Mouse (Mus musculus): ENCODE data around the gene A630073D07Rik.
"Not testable (repeated sequence)": the region's sequence is repeated elsewhere in the genome, so short reads cannot be mapped to it uniquely, and the experiment has no call there.

A630073D07Rik gene

GRCm38 (mm10) chr6:132651426-132651825 is at the start of gene A630073D07Rik:
Gene A630073D07Rik (minus strand): TSS chr6:132651526.
- no peak for DNase-seq (ENCODE audit: extremely low spot score)

GRCm38 (mm10) chr6:132700907-132701306 is 49.6 kb upstream of the A630073D07Rik start, which contains the start of gene Tas2r121:
Gene Tas2r121 (minus strand): TSS chr6:132701007.
- DNase-seq (ENCODE audit: extremely low spot score): no peak

GRCm38 (mm10) chr6:132691596-132691995 is 40.3 kb upstream of the A630073D07Rik start:
- DNase-seq (ENCODE audit: extremely low spot score): not testable (repeated sequence)

- no peak for DNase-seq (ENCODE audit: extremely low spot score)
Observed at GRCm38 (mm10) chr6:132656653-132657052, 5.3 kb upstream of the A630073D07Rik start, which contains the start of gene Tas2r120. Gene Tas2r120 (plus strand): TSS chr6:132656953.

GRCm38 (mm10) chr6:132649399-132649798 is 1.9 kb downstream of the A630073D07Rik start:
- peak; percentile 4 for DNase-seq (ENCODE audit: extremely low spot score)

- DNase-seq (ENCODE audit: extremely low spot score): not testable (repeated sequence)
Observed at GRCm38 (mm10) chr6:132595613-132596012, 55.7 kb downstream of the A630073D07Rik start, which contains the start of gene Prp2. Gene Prp2 (plus strand): TSS chr6:132595913.
